Mouse (Mus musculus): Measurements from ENCODE around the gene Meis1. TPM values are rescaled to one million over a fixed set of nuclear protein-coding genes. Genes with fewer than 3 reads are reported as not detected.

The Meis1 gene
- total RNA-seq, 2 experiments from 2014 or later: 0.38 to 3.3 TPM

- no peak for ATAC-seq (replicated peaks; ENCODE audit: low FRiP score, poor library complexity, severe bottlenecking)
Measured at GRCm38 (mm10) chr11:19015731-19016461, 2.9 kb downstream of the Meis1 start.

- no peak for ATAC-seq (replicated peaks; ENCODE audit: low FRiP score, poor library complexity, severe bottlenecking)
Measured at GRCm38 (mm10) chr11:19015381-19015730, 3.4 kb downstream of the Meis1 start.

GRCm38 (mm10) chr11:19014441-19015161 is 4.2 kb downstream of the Meis1 start:
- ATAC-seq (replicated peaks; ENCODE audit: low FRiP score, poor library complexity, severe bottlenecking): no peak

- no peak for ATAC-seq (replicated peaks; ENCODE audit: low FRiP score, poor library complexity, severe bottlenecking)
Measured at GRCm38 (mm10) chr11:19014113-19014440, 4.7 kb downstream of the Meis1 start.

- ATAC-seq (replicated peaks; ENCODE audit: low FRiP score, poor library complexity, severe bottlenecking): no peak
Measured at GRCm38 (mm10) chr11:19013141-19014112, 5.4 kb downstream of the Meis1 start.

GRCm38 (mm10) chr11:19012463-19013115 is 6.2 kb downstream of the Meis1 start:
- no peak for ATAC-seq (replicated peaks; ENCODE audit: low FRiP score, poor library complexity, severe bottlenecking)

- ATAC-seq (replicated peaks; ENCODE audit: low FRiP score, poor library complexity, severe bottlenecking): no peak
Measured at GRCm38 (mm10) chr11:19012001-19012400, 6.8 kb downstream of the Meis1 start.

- no peak for ATAC-seq (replicated peaks; ENCODE audit: low FRiP score, poor library complexity, severe bottlenecking)
Measured at GRCm38 (mm10) chr11:19011108-19011805, 7.5 kb downstream of the Meis1 start.

GRCm38 (mm10) chr11:19010396-19010811 is 8.4 kb downstream of the Meis1 start:
- ATAC-seq (replicated peaks; ENCODE audit: low FRiP score, poor library complexity, severe bottlenecking): no peak

- ATAC-seq (replicated peaks; ENCODE audit: low FRiP score, poor library complexity, severe bottlenecking): no peak
Measured at GRCm38 (mm10) chr11:19009536-19010395, 9.0 kb downstream of the Meis1 start.

- ATAC-seq (replicated peaks; ENCODE audit: low FRiP score, poor library complexity, severe bottlenecking): no peak
Measured at GRCm38 (mm10) chr11:19008610-19009384, 10.0 kb downstream of the Meis1 start.

GRCm38 (mm10) chr11:19007541-19008424 is 11.0 kb downstream of the Meis1 start:
- ATAC-seq (replicated peaks; ENCODE audit: low FRiP score, poor library complexity, severe bottlenecking): no peak

GRCm38 (mm10) chr11:19007068-19007467 is 11.7 kb downstream of the Meis1 start:
- ATAC-seq (replicated peaks; ENCODE audit: low FRiP score, poor library complexity, severe bottlenecking): no peak

GRCm38 (mm10) chr11:19005913-19006693 is 12.7 kb downstream of the Meis1 start:
- ATAC-seq (replicated peaks; ENCODE audit: low FRiP score, poor library complexity, severe bottlenecking): no peak

- no peak for ATAC-seq (replicated peaks; ENCODE audit: low FRiP score, poor library complexity, severe bottlenecking)
Measured at GRCm38 (mm10) chr11:19005007-19005912, 13.5 kb downstream of the Meis1 start.
